Mouse (Mus musculus): ENCODE measurements at regions not wholly inside any gene's neighbourhood (a gene's known extent, or its start where the extent isn't known, plus 50 kb on each side); places are given as distances from the start of the nearest gene placed in this dataset.

DNA sequence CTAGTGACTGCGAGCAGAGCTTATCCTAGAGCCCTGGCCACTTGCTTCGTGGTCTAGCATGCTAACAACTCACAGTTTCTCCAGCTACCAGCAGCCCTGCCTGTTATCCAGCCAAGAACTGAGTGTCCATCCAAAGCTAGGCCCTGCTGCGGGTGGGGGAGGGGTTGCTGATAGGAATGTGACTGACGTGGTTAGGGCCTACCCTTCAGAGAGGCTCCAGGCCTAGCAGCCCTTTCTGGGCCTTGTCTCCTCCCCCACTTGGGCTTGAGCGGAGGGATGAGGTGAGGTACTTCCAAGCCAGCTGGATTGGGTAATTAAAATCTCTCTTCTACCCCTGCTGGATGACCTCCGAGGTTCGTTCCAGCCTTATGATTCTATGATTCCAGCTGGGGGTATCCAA, 79.2 kb downstream of the Efnb1 start:
- TF ChIP-seq EP300 (IDR thresholded peaks at IDR 0.05) = peak; percentile 22
- no peak for TF ChIP-seq CTCF (IDR thresholded peaks at IDR 0.05)
